Mouse (Mus musculus) ES-Bruce4 (cell line): ENCODE results near the gene Akap11. TPM values are rescaled to one million over a fixed set of nuclear protein-coding genes. Genes with fewer than 3 reads are reported as not detected.

ENCODE experiments used
- H3K27ac ChIP-seq: 2 replicates; pipeline ENCODE4 v1.5.1; 2012; ENCODE audit warnings: low read length, inconsistent platforms; ENCODE audit not compliant: insufficient read depth
- H3K27me3 ChIP-seq: 2 replicates; pipeline ENCODE4 v1.6.1; 2012; ENCODE audit warnings: mild to moderate bottlenecking, low read length, inconsistent platforms; ENCODE audit not compliant: control insufficient read depth, poor library complexity, insufficient read depth, severe bottlenecking
- H3K36me3 ChIP-seq: 2 replicates; pipeline ENCODE4 v1.6.1; 2012; ENCODE audit warnings: inconsistent platforms, mild to moderate bottlenecking, low read length, moderate library complexity; ENCODE audit not compliant: control insufficient read depth, poor library complexity, insufficient read depth, severe bottlenecking
- H3K4me1 ChIP-seq: one replicate; pipeline ENCODE4 v1.8.1; 2011; ENCODE audit warnings: low read length; ENCODE audit not compliant: control insufficient read depth, insufficient read depth
- H3K4me3 ChIP-seq: 2 replicates; pipeline ENCODE4 v1.5.1; 2011; ENCODE audit warnings: low read depth, mild to moderate bottlenecking, low read length
- H3K9ac ChIP-seq: 2 replicates; pipeline ENCODE4 v1.6.1; 2012; ENCODE audit warnings: low read depth, mild to moderate bottlenecking, inconsistent platforms; ENCODE audit not compliant: poor library complexity, severe bottlenecking
- H3K9me3 ChIP-seq: replicated peaks from 2 replicates; pipeline ENCODE4 v1.6.1; 2012; ENCODE audit warnings: mild to moderate bottlenecking, low read length, inconsistent platforms; ENCODE audit not compliant: control insufficient read depth, poor library complexity, insufficient read depth, severe bottlenecking
- CTCF ChIP-seq: IDR thresholded peaks from one replicate; pipeline ENCODE4 v1.8.1; 2011; ENCODE audit warnings: low read depth, low read length
- EP300 ChIP-seq: IDR thresholded peaks from 2 replicates; pipeline ENCODE4 v1.6.1; 2011; ENCODE audit warnings: low read depth, low read length; ENCODE audit not compliant: insufficient read depth
- POLR2A ChIP-seq: IDR thresholded peaks from one replicate; pipeline ENCODE4 v1.8.1; 2011; ENCODE audit warnings: low read length; ENCODE audit not compliant: insufficient read depth
- polyA plus RNA-seq: library from polyadenylated mRNA; stranded (reverse); fragments of >200 nt; gene quantifications from 2 replicates; pipeline ENCODE4 v1.2.4, GENCODE M21; 2011; ENCODE audit warnings: low read depth; ENCODE audit not compliant: missing spikeins, insufficient read depth, insufficient read length

Gene Akap11
- polyA plus RNA-seq, 1 experiment = 20.8 TPM

DNA sequence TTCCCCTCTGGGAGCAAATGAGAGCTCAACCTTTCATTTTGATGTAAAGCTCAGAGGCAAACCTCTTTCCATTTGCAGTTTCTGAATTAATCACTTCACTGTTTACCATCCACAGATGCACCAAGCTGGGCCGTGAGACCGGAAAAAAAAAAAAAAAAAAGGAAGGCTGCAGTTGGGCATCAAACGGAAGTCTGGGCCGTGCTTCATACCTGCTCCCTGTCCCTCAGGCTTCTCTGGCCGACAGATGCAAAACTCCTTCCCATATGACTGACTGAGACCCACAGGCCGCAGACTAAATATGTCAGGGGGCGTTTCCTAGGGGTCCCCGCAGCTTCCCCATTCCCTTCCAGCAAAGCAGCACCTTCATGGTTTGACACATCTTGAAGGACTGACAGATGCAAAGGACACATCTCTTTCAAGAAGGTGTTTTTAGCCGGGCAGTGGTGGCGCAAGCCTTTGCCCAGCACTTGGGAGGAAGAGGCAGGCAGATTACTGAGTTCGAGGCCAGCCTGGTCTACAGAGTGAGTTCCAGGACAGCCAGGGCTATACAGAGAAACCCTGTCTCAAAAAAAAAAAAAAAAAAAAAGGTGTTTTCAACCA lies 87.7 kb downstream of the Akap11 start:
- Histone ChIP-seq H3K9ac (no peak overlapping the region), H3K27me3 (no peaks in the 10 kb centered on the region), H3K4me1 (no peaks in the 10 kb centered on the region), H3K27ac (no peak overlapping the region), H3K36me3 (no peaks in the 10 kb centered on the region), H3K9me3 (no peaks in the 10 kb centered on the region), H3K4me3 (no peak overlapping the region)
- TF ChIP-seq CTCF (no peak), POLR2A (no peak)

DNA sequence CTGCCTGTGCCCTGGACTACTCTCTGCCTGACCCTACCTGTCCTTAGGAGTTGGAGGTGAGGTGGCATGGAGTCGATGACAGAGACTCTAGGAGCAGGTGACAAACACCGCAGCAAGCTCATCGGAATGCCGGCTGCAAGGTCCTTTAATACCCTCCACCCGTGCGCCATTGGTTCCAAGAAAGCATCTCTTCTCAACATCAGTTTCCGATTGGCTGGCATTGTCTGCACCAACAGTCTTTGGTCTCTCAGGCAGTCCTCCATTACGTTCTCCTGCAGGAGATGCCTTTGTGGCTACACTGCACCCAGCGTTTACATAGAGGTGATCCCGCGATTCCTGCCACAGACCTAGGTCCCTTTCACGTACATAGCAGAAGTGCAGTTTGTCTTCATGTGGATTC lies 88.6 kb downstream of the Akap11 start:
- H3K27me3 ChIP-seq = no peaks in the 10 kb centered on the region
- H3K9ac ChIP-seq = no peak overlapping the region
- H3K27ac ChIP-seq = no peak overlapping the region
- no peaks in the 10 kb centered on the region for H3K4me1 ChIP-seq
- H3K9me3 ChIP-seq = no peaks in the 10 kb centered on the region
- TF ChIP-seq CTCF (no peak), EP300 (no peak), POLR2A (no peak)
- H3K4me3 ChIP-seq = no peak overlapping the region
- no peaks in the 10 kb centered on the region for H3K36me3 ChIP-seq

DNA sequence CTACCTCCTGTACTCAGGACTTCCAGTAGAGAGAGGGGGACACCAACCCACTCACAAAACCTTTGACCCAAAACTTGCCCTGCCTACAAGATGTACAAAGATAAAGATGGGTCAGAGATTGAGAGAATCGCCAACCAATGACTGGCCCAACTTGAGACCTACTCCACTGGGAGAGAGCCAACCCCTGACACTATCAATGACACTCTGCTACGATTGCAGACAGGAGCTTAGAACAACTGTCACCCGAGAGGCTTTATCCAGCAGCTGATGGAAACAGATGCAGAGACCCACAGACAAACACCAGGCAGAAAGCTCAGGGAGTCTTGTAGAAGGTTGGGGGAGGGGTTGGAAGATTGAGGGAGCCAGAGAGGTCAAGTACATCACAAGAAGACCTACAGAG lies 89.1 kb downstream of the Akap11 start:
- Histone ChIP-seq H3K27me3 (no peaks in the 10 kb centered on the region), H3K4me3 (no peak overlapping the region), H3K9me3 (no peaks in the 10 kb centered on the region), H3K9ac (no peak overlapping the region), H3K27ac (no peak overlapping the region), H3K36me3 (no peaks in the 10 kb centered on the region), H3K4me1 (no peaks in the 10 kb centered on the region)
- TF ChIP-seq CTCF (no peak), EP300 (no peak), POLR2A (no peak)

Other genes with a start within 250 kb of the Akap11 start
- gene Tnfsf11, start 228.8 kb downstream of the Akap11 start, polyA plus RNA-seq = 0.36 and 0.40 TPM in 2 replicates
- 11.6 and 11.7 TPM in 2 replicates for gene Dgkh, start 196.0 kb upstream of the Akap11 start, polyA plus RNA-seq